Mouse (Mus musculus): ENCODE measurements around the gene Hist1h2af.
A peak's percentile ranks its signal among the peaks of the same experiment; 100 is the strongest.
"Not testable (repeated sequence)": the region's sequence is repeated elsewhere in the genome, so short reads cannot be mapped to it uniquely, and the experiment has no call there.

The Hist1h2af gene

DNA sequence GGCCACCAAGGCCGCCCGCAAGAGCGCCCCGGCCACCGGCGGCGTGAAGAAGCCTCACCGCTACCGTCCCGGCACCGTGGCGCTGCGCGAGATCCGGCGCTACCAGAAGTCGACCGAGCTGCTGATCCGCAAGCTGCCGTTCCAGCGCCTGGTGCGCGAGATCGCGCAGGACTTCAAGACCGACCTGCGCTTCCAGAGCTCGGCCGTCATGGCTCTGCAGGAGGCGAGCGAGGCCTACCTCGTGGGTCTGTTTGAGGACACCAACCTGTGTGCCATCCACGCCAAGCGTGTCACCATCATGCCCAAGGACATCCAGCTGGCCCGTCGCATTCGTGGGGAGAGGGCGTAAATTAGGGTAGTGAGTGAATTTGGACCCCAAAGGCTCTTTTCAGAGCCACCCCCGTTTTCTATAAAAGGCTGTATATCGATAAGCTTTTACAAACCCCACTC, 42.2 kb downstream of the Hist1h2af start:
- not testable (repeated sequence) for DNase-seq (ENCODE audit: low spot score in 2 of 2)

DNA sequence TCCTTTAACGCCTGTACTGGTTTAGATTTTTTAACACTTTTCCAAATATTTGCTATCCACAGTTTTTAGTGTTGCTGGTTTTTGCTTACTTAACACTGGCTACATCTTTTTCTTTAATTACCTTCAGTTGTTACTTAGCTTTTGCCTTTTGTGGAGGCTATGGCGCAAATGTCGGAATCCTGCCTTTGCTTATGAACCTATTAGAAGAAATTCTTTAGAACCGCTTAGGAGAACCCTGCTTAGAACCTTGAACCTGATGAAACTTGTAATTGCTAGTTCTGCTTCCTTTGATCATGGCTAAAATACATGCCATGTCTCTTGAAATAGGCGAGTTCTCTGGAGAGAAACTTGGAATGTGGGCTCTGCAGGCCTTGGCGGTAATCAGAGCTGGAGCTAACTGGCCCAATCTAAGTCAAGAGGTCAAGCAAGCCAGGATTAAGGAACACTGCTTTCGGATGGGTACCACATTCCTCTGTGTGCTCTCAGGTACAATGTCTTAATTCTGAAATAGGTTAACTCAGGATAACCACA, 42.7 kb downstream of the Hist1h2af start:
- no peak for DNase-seq (ENCODE audit: low spot score in 2 of 2)

DNA sequence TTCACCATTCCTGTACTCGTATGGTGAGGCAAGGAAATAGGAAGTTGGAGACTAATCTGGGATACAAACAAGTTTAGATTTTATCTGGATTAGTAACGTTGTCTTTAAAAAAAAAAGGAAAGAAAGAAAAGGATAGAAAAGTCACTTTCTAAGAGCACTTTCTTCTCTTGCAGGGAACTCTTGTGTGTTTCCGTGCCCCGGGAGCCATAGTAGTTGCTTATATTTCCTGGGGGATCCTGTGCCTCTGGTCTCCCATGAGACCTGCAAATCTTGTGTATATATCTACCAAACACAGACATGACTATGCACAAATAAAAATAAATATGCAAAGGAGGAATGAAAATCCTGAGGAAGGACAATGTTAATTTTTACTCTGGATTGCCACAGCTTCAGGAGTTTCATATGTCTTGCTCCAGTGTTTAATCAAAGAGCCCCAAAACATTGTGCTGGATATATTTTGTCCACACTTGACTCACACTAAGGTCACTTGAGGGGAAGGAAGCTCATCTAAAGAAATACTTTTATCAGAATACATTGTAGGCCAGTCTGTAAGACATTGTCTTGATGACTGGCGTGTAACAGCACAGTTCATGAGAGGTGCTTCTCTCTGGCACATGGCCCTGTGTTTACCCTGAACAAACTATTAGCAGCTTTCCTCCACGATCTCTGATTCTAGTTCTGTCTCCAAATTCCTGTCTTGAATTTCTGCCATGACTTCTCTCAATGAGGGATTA, 43.4 kb downstream of the Hist1h2af start:
- DNase-seq (ENCODE audit: low spot score in 2 of 2): no peak

DNA sequence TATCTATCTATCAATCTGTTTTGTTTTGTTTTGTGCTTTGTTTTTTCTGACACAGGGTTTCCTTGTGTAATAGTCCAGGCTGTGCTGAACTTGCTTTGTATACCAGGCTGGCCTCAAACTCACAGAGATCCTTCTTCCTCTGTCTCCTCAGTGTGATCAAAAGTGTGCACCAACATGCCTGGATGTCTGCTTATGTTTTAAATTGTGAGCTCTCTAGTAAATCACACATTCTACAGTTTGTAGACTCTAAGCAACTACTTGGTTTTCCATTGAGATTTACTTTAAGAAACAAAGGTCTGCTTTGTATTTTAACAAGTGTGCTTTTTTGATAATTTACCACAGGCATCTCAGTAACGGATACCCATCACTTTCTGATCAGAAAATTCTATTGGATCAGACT, 44.1 kb downstream of the Hist1h2af start:
- no peak for DNase-seq (ENCODE audit: low spot score in 2 of 2)

DNA sequence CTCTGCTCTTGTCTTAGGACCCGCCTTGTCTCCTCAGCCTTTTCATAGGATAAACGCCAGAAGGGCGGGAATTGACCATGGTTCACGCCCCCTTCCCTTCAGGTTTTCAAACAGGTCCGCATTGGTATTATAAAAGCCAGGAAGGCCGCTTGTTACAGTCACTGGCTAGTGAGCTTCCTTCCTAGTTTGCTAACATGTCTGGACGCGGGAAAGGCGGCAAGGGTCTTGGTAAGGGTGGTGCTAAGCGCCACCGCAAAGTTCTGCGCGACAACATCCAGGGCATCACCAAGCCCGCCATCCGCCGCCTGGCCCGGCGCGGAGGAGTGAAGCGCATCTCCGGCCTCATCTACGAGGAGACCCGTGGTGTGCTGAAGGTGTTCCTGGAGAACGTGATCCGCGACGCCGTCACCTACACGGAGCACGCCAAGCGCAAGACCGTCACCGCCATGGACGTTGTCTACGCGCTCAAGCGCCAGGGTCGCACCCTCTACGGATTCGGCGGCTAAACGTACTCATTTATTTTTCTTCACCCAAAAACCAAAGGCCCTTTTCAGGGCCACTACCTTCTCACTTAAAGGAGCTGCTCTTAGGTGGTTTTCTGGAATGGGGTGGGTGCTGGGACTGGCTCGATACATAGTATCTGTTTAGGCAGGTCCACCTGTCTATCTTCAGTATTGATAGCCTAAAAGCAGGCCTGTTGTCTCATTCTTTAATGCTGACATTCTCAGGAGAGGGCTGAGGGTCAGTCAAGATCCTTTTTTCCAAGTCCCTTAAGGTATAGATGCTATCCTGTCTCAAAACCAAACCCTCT, 47.9 kb downstream of the Hist1h2af start, which contains the start of gene Hist1h4d:
Gene Hist1h4d, plus strand, starts transcription at position 191 of the 811 bp plus-strand sequence.
- DNase-seq (ENCODE audit: low spot score in 2 of 2): peak; percentile 97 to 99

- no peak for DNase-seq (ENCODE audit: low spot score in 2 of 2)
Measured at GRCm38 (mm10) chr13:23582219-23583056, 48.7 kb downstream of the Hist1h2af start.

- no peak for DNase-seq (ENCODE audit: low spot score in 2 of 2)
Measured at GRCm38 (mm10) chr13:23583387-23584068, 49.8 kb downstream of the Hist1h2af start.
